Mouse (Mus musculus): ENCODE results near the gene Lims1.

- TF ChIP-seq TAL1 (IDR thresholded peaks at IDR 0.05; ENCODE audit: low read length) = no peak
- TF ChIP-seq GATA1 (IDR thresholded peaks at IDR 0.05; ENCODE audit: low read length) = no peak
Observed at GRCm38 (mm10) chr10:58323028-58323991, at the start of gene Lims1.
